Mouse (Mus musculus) CD4-positive naive resting alpha-beta T cell, adult 57 days (primary cell): ENCODE measurements around the gene Gtpbp10. TPM values are rescaled to one million over a fixed set of nuclear protein-coding genes. Genes with fewer than 3 reads are reported as not detected.

Source experiments
- total RNA-seq: library from RNA; stranded (reverse); gene quantifications from one replicate; pipeline ENCODE4 v1.2.4, GENCODE M21; 2023

Gene Gtpbp10
- total RNA-seq = 14.2 TPM

DNA sequence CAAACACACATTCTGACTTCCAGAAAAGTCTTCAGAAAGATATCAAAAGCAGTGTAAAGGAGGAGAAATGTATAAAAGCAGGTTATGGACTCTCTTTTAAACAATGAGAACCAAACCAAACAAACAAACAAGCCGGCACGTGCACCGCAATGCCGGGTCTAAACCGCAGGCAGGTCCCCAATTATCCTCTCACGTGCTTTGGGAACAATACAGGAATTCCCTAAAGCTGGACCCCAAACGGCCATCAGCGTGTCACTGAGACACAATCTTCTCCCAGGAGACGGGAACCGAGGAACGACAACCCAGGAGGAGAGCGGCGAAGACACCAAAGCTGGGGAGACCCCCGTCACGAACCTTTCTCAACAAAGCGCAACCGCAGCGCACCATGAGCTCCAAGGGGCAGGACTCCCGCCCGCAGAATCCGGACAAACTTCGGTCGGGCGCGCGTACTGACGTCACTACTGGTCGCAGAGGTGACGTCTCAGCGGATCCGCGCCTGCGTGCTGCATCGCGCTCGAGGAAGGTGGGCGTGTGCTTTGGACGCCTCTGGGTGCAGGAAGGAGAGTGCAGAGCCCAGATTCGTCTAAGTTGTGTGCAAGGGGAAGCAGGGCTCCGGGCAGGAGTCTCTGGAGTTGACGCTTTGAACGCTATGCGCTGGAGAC lies at the start of gene Gtpbp10:
Gene Gtpbp10 (minus strand): TSS at position 460 of the 662 bp plus-strand sequence.

DNA sequence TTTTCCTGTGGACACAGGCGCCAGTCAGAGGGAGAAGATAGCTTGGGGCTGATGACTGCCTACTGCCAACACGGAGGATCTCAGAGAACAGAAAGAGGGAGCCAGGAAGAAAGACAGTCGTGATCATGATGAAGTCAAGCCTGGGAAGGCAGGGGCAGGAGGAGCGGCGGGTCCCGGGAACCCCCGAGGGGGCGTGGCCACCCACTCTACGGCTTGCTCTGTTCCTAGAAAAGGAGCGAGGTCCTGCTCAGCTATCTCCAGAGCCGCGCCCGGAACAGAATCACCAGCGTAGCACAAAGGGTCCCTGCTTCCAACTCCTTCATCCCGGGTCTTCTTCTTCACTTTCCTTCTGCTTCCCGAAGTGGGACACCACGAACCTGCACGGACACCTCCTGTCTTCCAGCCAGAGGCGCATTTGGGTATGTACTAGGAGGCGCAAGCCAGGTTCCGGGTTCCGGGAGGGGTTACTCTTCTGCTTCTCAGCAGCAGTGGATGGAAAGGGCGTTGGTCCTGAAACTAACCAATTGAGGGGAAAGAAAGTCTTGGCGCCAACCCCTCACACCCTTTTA lies 14.5 kb upstream of the Gtpbp10 start, which contains the start of gene Gm8773:
Gene Gm8773 (plus strand): TSS at position 51 of the 569 bp plus-strand sequence.

GRCm38 (mm10) chr5:5514196-5515076 lies 44.9 kb downstream of the Gtpbp10 start, which contains the start of gene Cldn12:
TSS of gene Cldn12 (minus strand) at chr5:5514958.

Other genes starting within 250 kb of the Gtpbp10 start
- 0.95 TPM for gene Cdk14, start 139.2 kb downstream of the Gtpbp10 start, total RNA-seq
- not detected for gene 1700015F17Rik, start 80.4 kb downstream of the Gtpbp10 start, total RNA-seq
- gene Cldn12, start 44.6 kb downstream of the Gtpbp10 start, total RNA-seq = 1.0 TPM
- gene Gm8773, start 14.3 kb upstream of the Gtpbp10 start, total RNA-seq = not detected
- not detected for gene Cfap69, start 104.7 kb upstream of the Gtpbp10 start, total RNA-seq
- gene Steap2, start 135.0 kb upstream of the Gtpbp10 start, total RNA-seq = not detected
- gene Steap1, start 189.8 kb upstream of the Gtpbp10 start, total RNA-seq = not detected